Mouse (Mus musculus) stomach, postnatal 0 days (tissue): ENCODE results near the gene Slc9a2.

Source experiments
- CTCF ChIP-seq: IDR thresholded peaks from 2 replicates; pipeline ENCODE4 v1.5.1; 2016; ENCODE audit warnings: antibody characterized with exemption, low read depth, mild to moderate bottlenecking, moderate library complexity
- EP300 ChIP-seq: optimal IDR thresholded peaks from 2 replicates; pipeline ENCODE3; 2016; ENCODE audit warnings: antibody characterized with exemption

DNA sequence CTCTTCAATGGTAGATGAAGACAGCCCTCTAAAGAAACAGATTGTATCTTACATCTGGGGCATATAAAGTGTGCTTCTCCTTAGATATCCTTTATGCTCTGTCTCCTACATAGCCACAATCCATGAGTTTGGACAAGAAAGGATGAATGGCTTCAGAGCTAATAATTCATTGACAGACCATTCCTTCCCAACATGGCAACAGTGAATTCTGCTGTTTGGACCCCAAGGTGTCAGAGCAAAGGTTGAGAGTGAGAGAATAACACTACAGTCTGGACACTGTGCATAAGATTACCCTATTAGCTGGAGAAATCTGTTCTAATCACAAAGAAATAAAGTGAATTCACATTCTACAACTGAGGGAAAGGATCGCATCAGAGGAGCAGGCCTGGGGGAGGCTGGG lies 115.1 kb downstream of the Slc9a2 start:
- TF ChIP-seq EP300 (no peak), CTCF (no peak)
